In the genomic region with DNA sequence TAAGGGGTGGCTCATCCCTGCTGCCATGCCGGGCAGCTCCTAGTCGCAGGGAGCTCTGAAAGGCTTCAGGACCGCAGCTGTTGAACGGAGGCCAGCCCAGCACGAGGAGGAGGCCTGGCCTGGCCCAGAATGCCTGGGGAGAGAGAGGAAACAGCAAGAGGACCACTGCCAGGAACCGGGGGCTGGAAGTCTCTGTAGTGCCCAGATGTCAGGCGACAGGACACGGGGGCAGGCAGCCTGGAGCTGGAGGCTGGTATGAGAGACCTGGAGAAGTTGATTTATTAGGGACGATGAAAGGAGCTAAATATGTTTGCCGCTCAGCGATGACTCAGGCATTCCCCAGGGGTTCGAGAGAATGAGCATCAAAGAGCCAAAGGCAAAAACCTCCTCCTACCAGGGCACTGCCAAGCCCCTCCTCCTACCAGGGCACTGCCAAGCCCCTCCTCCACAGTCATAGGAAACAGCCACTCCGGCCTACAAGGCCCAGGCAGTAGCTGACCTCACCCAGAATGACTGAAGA, we compare ENCODE assay signal across 7 mouse cellular contexts. TPM values are rescaled to one million over a fixed set of nuclear protein-coding genes. Genes with fewer than 3 reads are reported as not detected.
DNase-seq lines count a peak whose midpoint lies in the region; ATAC-seq and TF ChIP-seq lines count a peak whose summit lies in the region.

No protein-coding gene starts in this region.

- in situ Hi-C loops in Patski (cut with MboI; ENCODE audit: low pct_unique_long_range_greater_than_20kb), result loop anchor here (5.0 kb wide), 2 partner anchors 98 to 248 kb away; no protein-coding TSS in a partner anchor

- peaks cover 23% of the 10 kb centered on the region for H3K27me3 ChIP-seq in Patski
- H3K27me3 ChIP-seq in hindbrain, embryonic 11.5 days (ENCODE audit: control insufficient read depth, insufficient read depth, low read length), result no peaks in the 10 kb centered on the region
- peaks cover 34% of the 10 kb centered on the region for H3K27me3 ChIP-seq in myocyte (ENCODE audit: control insufficient read depth, insufficient read depth, insufficient read length)

- DNase-seq in Patski (ENCODE audit: low read depth, low spot score), result peak; percentile 84
- DNase-seq in adrenal gland, postnatal 4 days (ENCODE audit: low spot score in 2 of 2), result peak; percentile 50 to 70
- peak; percentile 84 for DNase-seq in gastrocnemius, adult 18-20 months (ENCODE audit: low spot score)
- no peak for DNase-seq in hindbrain, embryonic 11.5 days (ENCODE audit: low spot score)
- peak; percentile 56 to 71 for DNase-seq in layer of hippocampus, postnatal 10 days (ENCODE audit: low spot score in 2 of 2)

- no peaks in the 10 kb centered on the region for H3K36me3 ChIP-seq in hindbrain, embryonic 11.5 days (ENCODE audit: control insufficient read depth, insufficient read depth, low read length)
- H3K36me3 ChIP-seq in myocyte (ENCODE audit: control insufficient read depth, insufficient read depth), result no peaks in the 10 kb centered on the region

- no peaks in the 10 kb centered on the region for H3K79me2 ChIP-seq in myocyte (ENCODE audit: control insufficient read depth, insufficient read depth)

- 59% methylated on average over 13 of the region's 13 CpGs for WGBS in hindbrain, embryonic 11.5 days

- H3ac ChIP-seq in myocyte (ENCODE audit: control insufficient read depth, insufficient read length), result no peak overlapping the region

- peak; percentile 74 for ATAC-seq in Patski
- peak; percentile 25; the same call in 1 of the 2 replicates for ATAC-seq in hindbrain, embryonic 11.5 days (ENCODE audit: low FRiP score)
- ATAC-seq in erythroid progenitor cell, adult 5-6 weeks (replicated peaks; ENCODE audit: low FRiP score, poor library complexity, severe bottlenecking), result no peak

- no peak overlapping the region for H3K4me2 ChIP-seq in hindbrain, embryonic 11.5 days (replicated peaks; ENCODE audit: low read depth, low read length)
- H3K4me2 ChIP-seq in myocyte (ENCODE audit: low read depth), result peak overlapping the region; percentile 60

- no peak overlapping the region for H3K4me3 ChIP-seq in hindbrain, embryonic 11.5 days (ENCODE audit: low read depth, low read length)
- no peak overlapping the region for H3K4me3 ChIP-seq in myocyte

- POLR2A ChIA-PET in Patski (lab: Charles Lee), result interaction anchor here (1.4 kb wide), 1 partner anchor 36 kb away, joined by 4 read pairs; no protein-coding TSS in a partner anchor

- H3K9me3 ChIP-seq in hindbrain, embryonic 11.5 days (ENCODE audit: control insufficient read depth, low read length), result no peaks in the 10 kb centered on the region

- H3K27ac ChIP-seq in hindbrain, embryonic 11.5 days (ENCODE audit: low read depth, low read length), result peak overlapping the region; percentile 24; the same call in 1 of the 2 replicates

- no peak overlapping the region for H3K9ac ChIP-seq in hindbrain, embryonic 11.5 days (ENCODE audit: low read depth, low read length)

- CTCF ChIA-PET in Patski (lab: Charles Lee), result interaction anchor here (0.9 to 2.0 kb wide), 3 partner anchors 13 to 120 kb away, joined by 4 to 10 read pairs (median 5); no protein-coding TSS in a partner anchor

- no peaks in the 10 kb centered on the region for H3K4me1 ChIP-seq in hindbrain, embryonic 11.5 days (replicated peaks; ENCODE audit: control insufficient read depth, insufficient read depth, low read length)

- TF ChIP-seq CTCF in Patski (IDR thresholded peaks at IDR 0.05), result no peak

- no peak for TF ChIP-seq POLR2A in myocyte (IDR thresholded peaks at IDR 0.05; ENCODE audit: insufficient read length, low read depth)

TF ChIP-seq in myocyte, 11 proteins besides CTCF, POLR2A, EP300 and RAD21:
- TF ChIP-seq TCF12 (IDR thresholded peaks at IDR 0.05; ENCODE audit: insufficient read depth, poor library complexity, severe bottlenecking), result no peak
- no peak for TF ChIP-seq USF1 (IDR thresholded peaks at IDR 0.05; ENCODE audit: low read depth)
- peak in 2 of 3 experiments; percentile 39 to 65 for TF ChIP-seq MYOD1 (IDR thresholded peaks at IDR 0.05; ENCODE audit: control insufficient read depth in 1 of 3, insufficient read length in 2 of 3, low read depth in 2 of 3)
- peak in 2 of 3 experiments; percentile 28 to 56 for TF ChIP-seq MYOG (IDR thresholded peaks at IDR 0.05; ENCODE audit: control insufficient read depth in 1 of 3, insufficient read depth in 1 of 3, insufficient read length in 2 of 3, low read depth in 2 of 3)

RNA-seq across cellular contexts. Expression of gene Cyth4, which starts 27.6 kb away (rescaled TPM):
- polyA plus RNA-seq in Patski (2021) (0.03 TPM), myocyte (2012; fragmentation: generic; extraction: Trizol) (0.10 TPM)
- total RNA-seq in adrenal gland, postnatal 4 days (2021), result 1 to 10 TPM; 8.2 to 9.5 TPM
- 1 to 10 TPM in 1 of 2 experiments, under 1 TPM in 1; 0.82 to 2.3 TPM for total RNA-seq in gastrocnemius, adult 18-20 months (2021)
- 2.1 and 4.4 TPM in 2 replicates for polyA plus RNA-seq in hindbrain, embryonic 11.5 days (2014; fragmentation: Nextera tagmentation; extraction: Ambion mirVana)
- 10 to 100 TPM; 13.8 to 15.2 TPM for total RNA-seq in layer of hippocampus, postnatal 10 days (2021)
- total RNA-seq in erythroid progenitor cell, adult 5-6 weeks (2015; ENCODE audit: low replicate concordance), result 11.2 and 18.4 TPM in 2 replicates
- total RNA-seq in erythroid progenitor cell, adult 5-6 weeks (2017; ENCODE audit: low replicate concordance), result 16.3 and 20.8 TPM in 2 replicates

RNA-seq across cellular contexts. Expression of gene Rac2, which starts 51.9 kb away (rescaled TPM):
- not detected for polyA plus RNA-seq in Patski (2021)
- 10 to 100 TPM in 1 of 2 experiments, 1 to 10 TPM in 1; 9.4 to 10.4 TPM for total RNA-seq in adrenal gland, postnatal 4 days (2021)
- total RNA-seq in gastrocnemius, adult 18-20 months (2021), result 1 to 10 TPM in 1 of 2 experiments, under 1 TPM in 1; 0.96 to 1.8 TPM
- polyA plus RNA-seq in hindbrain, embryonic 11.5 days (2014; fragmentation: Nextera tagmentation; extraction: Ambion mirVana), result 6.4 and 7.6 TPM in 2 replicates
- total RNA-seq in layer of hippocampus, postnatal 10 days (2021), result 1 to 10 TPM; 3.6 to 3.7 TPM
- not detected for polyA plus RNA-seq in myocyte (2012; fragmentation: generic; extraction: Trizol)
- 126 and 259 TPM in 2 replicates for total RNA-seq in erythroid progenitor cell, adult 5-6 weeks (2015; ENCODE audit: low replicate concordance)
- total RNA-seq in erythroid progenitor cell, adult 5-6 weeks (2017; ENCODE audit: low replicate concordance), result 61.6 and 79.4 TPM in 2 replicates

Comparison
In these comparisons a context has a peak if more than half of its experiments do, and no peak if none do; other contexts are left out.
1. RNA of gene Rac2, which starts 51.9 kb away (total RNA-seq): 61.6 to 259 TPM in erythroid progenitor cell, adult 5-6 weeks; 9.4 to 10.4 TPM in adrenal gland, postnatal 4 days, 3.6 to 3.7 TPM in layer of hippocampus, postnatal 10 days and 0.96 to 1.8 TPM in gastrocnemius, adult 18-20 months; every median in the first group is over 4 times any median in the second.